In the genomic region with DNA sequence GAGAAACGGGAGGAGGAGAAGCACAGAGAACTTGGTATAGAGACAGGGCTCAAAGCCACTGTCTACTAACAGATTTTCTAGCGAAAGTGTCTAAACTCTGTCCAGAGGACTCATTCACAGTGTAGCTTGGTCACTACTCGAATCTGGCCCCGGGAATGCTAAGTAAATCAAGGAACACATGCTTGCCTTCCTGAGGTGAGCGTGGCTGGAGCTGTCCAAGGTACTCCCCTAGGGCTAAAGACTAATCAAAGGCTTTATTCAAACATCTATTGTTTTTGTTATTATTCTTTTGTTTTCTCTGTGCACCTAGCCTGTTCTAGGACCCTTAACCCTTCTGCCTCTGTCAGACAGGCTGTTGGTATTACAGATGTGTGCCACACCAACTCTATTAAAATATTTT, we compare ENCODE assay signal across 13 mouse cellular contexts. TPM values are rescaled to one million over a fixed set of nuclear protein-coding genes. Genes with fewer than 3 reads are reported as not detected.
DNase-seq lines count a peak whose midpoint lies in the region; ATAC-seq and TF ChIP-seq lines count a peak whose summit lies in the region.
"Had no signal": no experiment of that assay in that cellular context is flagged by ENCODE, and none has a peak within 500 bp of the region (broad histone marks: within the 10 kb centered on the region; RNA-seq: fewer than 3 reads in every experiment).

No protein-coding gene starts in this region.

- H3K36me3 ChIP-seq in heart, embryonic 11.5 days (ENCODE audit: control insufficient read depth, insufficient read depth, low read length) = no peaks in the 10 kb centered on the region
- H3K36me3 ChIP-seq in embryonic facial prominence, embryonic 10.5 days (replicated peaks) = no peaks in the 10 kb centered on the region
- no peaks in the 10 kb centered on the region for H3K36me3 ChIP-seq in forebrain, postnatal 0 days (ENCODE audit: insufficient read depth)
- H3K36me3 ChIP-seq: heart, embryonic 15.5 days had no signal

- no peak overlapping the region for H3K9ac ChIP-seq in heart, embryonic 11.5 days (ENCODE audit: low read depth, low read length)
- H3K9ac ChIP-seq in forebrain, postnatal 0 days = no peak overlapping the region
- H3K9ac ChIP-seq: heart, embryonic 15.5 days had no signal

- H3K4me2 ChIP-seq in heart, embryonic 11.5 days = no peak overlapping the region
- no peak overlapping the region for H3K4me2 ChIP-seq in forebrain, postnatal 0 days (ENCODE audit: low read depth)
- H3K4me2 ChIP-seq: heart, embryonic 15.5 days; liver, embryonic 11.5 days had no signal

- 14% methylated on average over 5 of the region's 5 CpGs for WGBS in heart, embryonic 11.5 days (ENCODE audit: insufficient replicate concordance)
- WGBS in embryonic facial prominence, embryonic 10.5 days = 18% methylated on average over 5 of the region's 5 CpGs
- WGBS in forebrain, postnatal 0 days = 27% methylated on average over 5 of the region's 5 CpGs

- H3K27ac ChIP-seq in heart, embryonic 11.5 days (ENCODE audit: low read depth, low read length) = no peak overlapping the region
- no peak overlapping the region for H3K27ac ChIP-seq in embryonic facial prominence, embryonic 10.5 days (replicated peaks)
- H3K27ac ChIP-seq in forebrain, postnatal 0 days (ENCODE audit: low read depth, low read length) = no peak overlapping the region
- H3K27ac ChIP-seq: heart, embryonic 15.5 days; left cerebral cortex, adult 2 months had no signal

- H3K4me3 ChIP-seq in heart, embryonic 11.5 days (ENCODE audit: low read depth, low read length) = no peak overlapping the region
- no peak overlapping the region for H3K4me3 ChIP-seq in embryonic facial prominence, embryonic 10.5 days
- H3K4me3 ChIP-seq in forebrain, postnatal 0 days (ENCODE audit: low read depth, low read length) = no peak overlapping the region
- H3K4me3 ChIP-seq: heart, embryonic 15.5 days; left cerebral cortex, adult 2 months had no signal

- H3K4me1 ChIP-seq in heart, embryonic 11.5 days (ENCODE audit: control insufficient read depth, insufficient read depth, low read length) = no peaks in the 10 kb centered on the region; the same call in 1 of the 2 replicates
- peaks cover 19% of the 10 kb centered on the region for H3K4me1 ChIP-seq in embryonic facial prominence, embryonic 10.5 days
- peaks cover 12% of the 10 kb centered on the region for H3K4me1 ChIP-seq in forebrain, postnatal 0 days (ENCODE audit: insufficient read depth)

- ATAC-seq in heart, embryonic 11.5 days (replicated peaks; ENCODE audit: insufficient number of reproducible peaks, low FRiP score, low TSS enrichment) = no peak
- ATAC-seq in forebrain, postnatal 0 days = no peak

- no peak for TF ChIP-seq CTCF in forebrain, postnatal 0 days (IDR thresholded peaks at IDR 0.05; ENCODE audit: low read depth)

- DNase-seq in heart, postnatal 4 days = peak; percentile 57
- DNase-seq in urinary bladder, postnatal 14 days (ENCODE audit: low spot score) = peak; percentile 35
- no peak for DNase-seq in urinary bladder, adult 18-20 months (ENCODE audit: low spot score in 2 of 2)
- DNase-seq in embryonic facial prominence, embryonic 10.5 days (ENCODE audit: low spot score) = peak; percentile 58
- DNase-seq in right cerebral cortex, adult 18-20 months = no peak
- DNase-seq in forebrain, postnatal 0 days = no peak
- DNase-seq: cerebellum, postnatal 36 days; gastrocnemius, postnatal 25 days had no signal

- H3K27me3 ChIP-seq in heart, embryonic 11.5 days (ENCODE audit: control insufficient read depth, insufficient read depth, low read length) = peaks cover 4% of the 10 kb centered on the region; the same call in 1 of the 2 replicates
- no peaks in the 10 kb centered on the region for H3K27me3 ChIP-seq in embryonic facial prominence, embryonic 10.5 days (replicated peaks; ENCODE audit: low read depth, poor library complexity, severe bottlenecking)
- no peaks in the 10 kb centered on the region for H3K27me3 ChIP-seq in forebrain, postnatal 0 days (ENCODE audit: insufficient read depth, low read length)

- H3K9me3 ChIP-seq in heart, embryonic 11.5 days (replicated peaks; ENCODE audit: control insufficient read depth, low read length) = no peaks in the 10 kb centered on the region
- no peaks in the 10 kb centered on the region for H3K9me3 ChIP-seq in embryonic facial prominence, embryonic 10.5 days
- no peaks in the 10 kb centered on the region for H3K9me3 ChIP-seq in forebrain, postnatal 0 days (ENCODE audit: low read length)
- H3K9me3 ChIP-seq: heart, embryonic 15.5 days had no signal

RNA-seq across cellular contexts. Expression of gene Atxn7l2, which starts 4.0 kb away (rescaled TPM):
- total RNA-seq in heart, postnatal 4 days (2021) = 1 to 10 TPM; 6.9 to 7.7 TPM
- 7.1 and 8.4 TPM in 2 replicates for polyA plus RNA-seq in heart, embryonic 11.5 days (2014; fragmentation: Nextera tagmentation; extraction: Ambion mirVana)
- polyA plus RNA-seq in embryonic facial prominence, embryonic 10.5 days (2016; fragmentation: Nextera tagmentation; extraction: Ambion mirVana) = 23.9 and 25.8 TPM in 2 replicates
- total RNA-seq in forebrain, postnatal 0 days (2014; rRNA removed) = 22.0 and 23.4 TPM in 2 replicates
- polyA plus RNA-seq in forebrain, postnatal 0 days (2015; fragmentation: Nextera tagmentation; extraction: Ambion mirVana) = 18.1 and 20.7 TPM in 2 replicates

RNA-seq across cellular contexts. Expression of gene Sypl2, which starts 11.7 kb away (rescaled TPM):
- 1 to 10 TPM; 2.6 to 4.1 TPM for total RNA-seq in heart, postnatal 4 days (2021)
- 1.0 and 1.1 TPM in 2 replicates for polyA plus RNA-seq in heart, embryonic 11.5 days (2014; fragmentation: Nextera tagmentation; extraction: Ambion mirVana)
- 0.55 and 0.95 TPM in 2 replicates for polyA plus RNA-seq in embryonic facial prominence, embryonic 10.5 days (2016; fragmentation: Nextera tagmentation; extraction: Ambion mirVana)
- total RNA-seq in forebrain, postnatal 0 days (2014; rRNA removed) = 0.29 and 1.0 TPM in 2 replicates
- 0.42 and 0.70 TPM in 2 replicates for polyA plus RNA-seq in forebrain, postnatal 0 days (2015; fragmentation: Nextera tagmentation; extraction: Ambion mirVana)
- total RNA-seq: megakaryocyte, adult 5-6 weeks had no signal

RNA-seq across cellular contexts. Expression of gene Cyb561d1, which starts 13.7 kb away (rescaled TPM):
- total RNA-seq in heart, postnatal 4 days (2021) = 1 to 10 TPM; 4.9 to 5.4 TPM
- 1.7 and 2.0 TPM in 2 replicates for polyA plus RNA-seq in heart, embryonic 11.5 days (2014; fragmentation: Nextera tagmentation; extraction: Ambion mirVana)
- polyA plus RNA-seq in embryonic facial prominence, embryonic 10.5 days (2016; fragmentation: Nextera tagmentation; extraction: Ambion mirVana) = 3.1 and 3.4 TPM in 2 replicates
- 4.1 and 5.4 TPM in 2 replicates for total RNA-seq in forebrain, postnatal 0 days (2014; rRNA removed)
- polyA plus RNA-seq in forebrain, postnatal 0 days (2015; fragmentation: Nextera tagmentation; extraction: Ambion mirVana) = 3.3 and 4.5 TPM in 2 replicates

RNA-seq across cellular contexts. Expression of gene Amigo1, which starts 28.6 kb away (rescaled TPM):
- total RNA-seq in heart, postnatal 4 days (2021) = 1 to 10 TPM; 7.1 to 8.1 TPM
- polyA plus RNA-seq in heart, embryonic 11.5 days (2014; fragmentation: Nextera tagmentation; extraction: Ambion mirVana) = 1.3 and 1.9 TPM in 2 replicates
- 4.0 and 4.3 TPM in 2 replicates for polyA plus RNA-seq in embryonic facial prominence, embryonic 10.5 days (2016; fragmentation: Nextera tagmentation; extraction: Ambion mirVana)
- total RNA-seq in forebrain, postnatal 0 days (2014; rRNA removed) = 20.4 and 22.0 TPM in 2 replicates
- 9.4 and 12.1 TPM in 2 replicates for polyA plus RNA-seq in forebrain, postnatal 0 days (2015; fragmentation: Nextera tagmentation; extraction: Ambion mirVana)

RNA-seq across cellular contexts. Expression of gene Psma5, which starts 42.0 kb away (rescaled TPM):
- total RNA-seq in heart, postnatal 4 days (2021) = 10 to 100 TPM; 77.4 to 81.8 TPM
- 242 TPM in 2 replicates for polyA plus RNA-seq in heart, embryonic 11.5 days (2014; fragmentation: Nextera tagmentation; extraction: Ambion mirVana)
- polyA plus RNA-seq in embryonic facial prominence, embryonic 10.5 days (2016; fragmentation: Nextera tagmentation; extraction: Ambion mirVana) = 361 and 368 TPM in 2 replicates
- total RNA-seq in forebrain, postnatal 0 days (2014; rRNA removed) = 134 and 189 TPM in 2 replicates
- 239 and 278 TPM in 2 replicates for polyA plus RNA-seq in forebrain, postnatal 0 days (2015; fragmentation: Nextera tagmentation; extraction: Ambion mirVana)

Comparison
In these comparisons a context has a peak if more than half of its experiments do, and no peak if none do; other contexts are left out.
1. DNase-seq: peak in heart, postnatal 4 days (single experiment), urinary bladder, postnatal 14 days (single experiment) and embryonic facial prominence, embryonic 10.5 days (single experiment); none in urinary bladder, adult 18-20 months (0 of 2), right cerebral cortex, adult 18-20 months (single experiment) and forebrain, postnatal 0 days (single experiment).